In genomic region chr4:139598356-139598755, GRCm38 (mm10) we compare ENCODE assay signal across 9 mouse cellular contexts. TPM values are rescaled to one million over a fixed set of nuclear protein-coding genes. Genes with fewer than 3 reads are reported as not detected.
DNase-seq lines count a peak whose midpoint lies in the region; ATAC-seq and TF ChIP-seq lines count a peak whose summit lies in the region.
"Had no signal": no experiment of that assay in that cellular context is flagged by ENCODE, and none has a peak within 500 bp of the region (broad histone marks: within the 10 kb centered on the region; RNA-seq: fewer than 3 reads in every experiment).

No protein-coding gene starts in this region.

- TF ChIP-seq CTCF in ES-Bruce4 (IDR thresholded peaks at IDR 0.05; ENCODE audit: low read depth, low read length), result no peak
- TF ChIP-seq CTCF in heart, postnatal 0 days (IDR thresholded peaks at IDR 0.05; ENCODE audit: low read depth), result no peak
- no peak for TF ChIP-seq CTCF in liver, postnatal 0 days (IDR thresholded peaks at IDR 0.05; ENCODE audit: low read depth)

- H3K4me1 ChIP-seq in heart, embryonic 14.5 days (ENCODE audit: control insufficient read depth in 2 of 2, insufficient read depth in 2 of 2, low read length in 2 of 2), result peaks cover 68 to 75% of the 10 kb centered on the region in 2 experiments
- peaks cover 25% of the 10 kb centered on the region for H3K4me1 ChIP-seq in ES-Bruce4 (ENCODE audit: control insufficient read depth, insufficient read depth, low read length)
- H3K4me1 ChIP-seq in heart, postnatal 0 days (ENCODE audit: control insufficient read depth, insufficient read depth), result peaks cover 53% of the 10 kb centered on the region
- peaks cover 40% of the 10 kb centered on the region for H3K4me1 ChIP-seq in liver, postnatal 0 days (ENCODE audit: insufficient read depth)

- WGBS in heart, embryonic 14.5 days, result 11% methylated on average over 13 of the region's 13 CpGs
- WGBS in heart, postnatal 0 days, result 11% methylated on average over 13 of the region's 13 CpGs
- WGBS in liver, postnatal 0 days (ENCODE audit: insufficient replicate concordance), result 26% methylated on average over 13 of the region's 13 CpGs

- H3K27me3 ChIP-seq in heart, embryonic 14.5 days (ENCODE audit: control insufficient read depth, insufficient read depth, low read length), result no peaks in the 10 kb centered on the region
- H3K27me3 ChIP-seq in ES-Bruce4 (ENCODE audit: control insufficient read depth, insufficient read depth, low read length, poor library complexity, severe bottlenecking), result no peaks in the 10 kb centered on the region
- no peaks in the 10 kb centered on the region for H3K27me3 ChIP-seq in heart, postnatal 0 days (ENCODE audit: control insufficient read depth, insufficient read depth, low read length)
- no peaks in the 10 kb centered on the region for H3K27me3 ChIP-seq in liver, postnatal 0 days (ENCODE audit: insufficient read depth, low read length)

- H3K9me3 ChIP-seq in heart, embryonic 14.5 days (ENCODE audit: control insufficient read depth, low read length), result no peaks in the 10 kb centered on the region
- H3K9me3 ChIP-seq in ES-Bruce4 (replicated peaks; ENCODE audit: control insufficient read depth, insufficient read depth, low read length, poor library complexity, severe bottlenecking), result no peaks in the 10 kb centered on the region
- no peaks in the 10 kb centered on the region for H3K9me3 ChIP-seq in heart, postnatal 0 days (replicated peaks; ENCODE audit: control insufficient read depth, low read length)
- H3K9me3 ChIP-seq in liver, postnatal 0 days (ENCODE audit: low read length), result no peaks in the 10 kb centered on the region

- H3K4me2 ChIP-seq in heart, embryonic 14.5 days (ENCODE audit: low read length), result peak overlapping the region; percentile 52
- peak overlapping the region; percentile 64 for H3K4me2 ChIP-seq in heart, postnatal 0 days (ENCODE audit: low read depth, low read length)
- peak overlapping the region; percentile 59 for H3K4me2 ChIP-seq in liver, postnatal 0 days (ENCODE audit: low read depth, low read length)

- no peaks in the 10 kb centered on the region for H3K36me3 ChIP-seq in heart, embryonic 14.5 days (ENCODE audit: control insufficient read depth, insufficient read depth, low read length)
- no peaks in the 10 kb centered on the region for H3K36me3 ChIP-seq in ES-Bruce4 (ENCODE audit: control insufficient read depth, insufficient read depth, low read length, poor library complexity, severe bottlenecking)
- H3K36me3 ChIP-seq in heart, postnatal 0 days (replicated peaks; ENCODE audit: control insufficient read depth, insufficient read depth, low read length), result no peaks in the 10 kb centered on the region
- H3K36me3 ChIP-seq in liver, postnatal 0 days (replicated peaks; ENCODE audit: insufficient read depth, low read length), result no peaks in the 10 kb centered on the region

- peak overlapping the region; percentile 22 to 23 for H3K4me3 ChIP-seq in heart, embryonic 14.5 days (ENCODE audit: control insufficient read depth in 1 of 2, insufficient read depth in 1 of 2, low read depth in 1 of 2, low read length in 2 of 2)
- H3K4me3 ChIP-seq in ES-Bruce4 (ENCODE audit: low read depth, low read length), result peak overlapping the region; percentile 42
- H3K4me3 ChIP-seq in heart, postnatal 0 days (ENCODE audit: low read depth, low read length), result peak overlapping the region; percentile 23
- no peak overlapping the region for H3K4me3 ChIP-seq in liver, postnatal 0 days (ENCODE audit: low read depth, low read length)

- no peak for TF ChIP-seq POLR2A in ES-Bruce4 (IDR thresholded peaks at IDR 0.05; ENCODE audit: insufficient read depth, low read length)

- H3K9ac ChIP-seq in heart, embryonic 14.5 days (ENCODE audit: low read length), result peak overlapping the region; percentile 18
- H3K9ac ChIP-seq in ES-Bruce4 (ENCODE audit: low read depth, poor library complexity, severe bottlenecking), result peak overlapping the region; percentile 50
- peak overlapping the region; percentile 32 for H3K9ac ChIP-seq in heart, postnatal 0 days (replicated peaks; ENCODE audit: low read depth, low read length)
- no peak overlapping the region; the same call in none of the 2 replicates for H3K9ac ChIP-seq in liver, postnatal 0 days (replicated peaks)

- no peak for TF ChIP-seq EP300 in ES-Bruce4 (IDR thresholded peaks at IDR 0.05; ENCODE audit: insufficient read depth, low read depth, low read length)
- TF ChIP-seq EP300 in heart, postnatal 0 days (IDR thresholded peaks at IDR 0.05; ENCODE audit: low read depth), result no peak
- TF ChIP-seq EP300 in liver, postnatal 0 days (IDR thresholded peaks at IDR 0.05; ENCODE audit: low read depth), result no peak

- no peak for DNase-seq in heart, postnatal 25 days (ENCODE audit: low spot score)
- no peak for DNase-seq in heart, postnatal 0 days (ENCODE audit: low spot score)
- no peak for DNase-seq in liver, postnatal 0 days
- DNase-seq in left cerebral cortex, adult 9 months (ENCODE audit: low spot score in 2 of 2), result no peak
- DNase-seq in left cerebral cortex, postnatal 4 days, result no peak
- DNase-seq in right cerebral cortex, postnatal 14 days, result no peak
- DNase-seq: cerebellum, adult 9-10 months had no signal

- ATAC-seq in heart, embryonic 14.5 days (ENCODE audit: insufficient number of reproducible peaks, insufficient read depth, low FRiP score, low read depth), result no peak
- no peak for ATAC-seq in heart, postnatal 0 days (ENCODE audit: insufficient read depth, low read depth)
- no peak for ATAC-seq in liver, postnatal 0 days

- H3K27ac ChIP-seq in heart, embryonic 14.5 days (replicated peaks in 1 of 2; ENCODE audit: control insufficient read depth in 1 of 2, insufficient read depth in 1 of 2, low read depth in 2 of 2, low read length in 2 of 2), result peak overlapping the region; percentile 79 to 94
- H3K27ac ChIP-seq in ES-Bruce4 (ENCODE audit: insufficient read depth, low read length), result peak overlapping the region; percentile 88
- peak overlapping the region; percentile 87 for H3K27ac ChIP-seq in heart, postnatal 0 days (ENCODE audit: low read depth)
- peak overlapping the region; percentile 85 for H3K27ac ChIP-seq in liver, postnatal 0 days (ENCODE audit: low read depth)

- intact Hi-C loops in heart, postnatal 25 days (cut with DNase I), result loop anchor here (2.0 kb wide), 1 partner anchor 18 kb away; no protein-coding TSS in a partner anchor
- intact Hi-C loops in left cerebral cortex, postnatal 4 days (cut with DNase I), result no loop called here

RNA-seq across cellular contexts. Expression of gene Gm21969, which starts 4.6 kb away (rescaled TPM):
- polyA plus RNA-seq in heart, embryonic 14.5 days (2014; fragmentation: Nextera tagmentation; extraction: Ambion mirVana), result not detected in 2 replicates
- total RNA-seq in heart, postnatal 25 days (2021), result not detected
- polyA plus RNA-seq in ES-Bruce4 (2011; ENCODE audit: insufficient read depth, insufficient read length, low read depth, missing spikeins), result 0.21 TPM in 1 of 2 replicates, not detected in the other
- not detected in 2 replicates for total RNA-seq in heart, postnatal 0 days (2014; rRNA removed; ENCODE audit: low replicate concordance)
- not detected in 2 replicates for polyA plus RNA-seq in heart, postnatal 0 days (2015; fragmentation: Nextera tagmentation; extraction: Ambion mirVana)
- polyA plus RNA-seq in liver, postnatal 0 days (2015; fragmentation: Nextera tagmentation; extraction: Ambion mirVana), result 0.04 TPM in 1 of 2 replicates, not detected in the other
- total RNA-seq in left cerebral cortex, postnatal 4 days (2021), result under 1 TPM in 1 of 2 experiments, not detected in 1; 0.12 TPM

RNA-seq across cellular contexts. Expression of gene Aldh4a1, which starts 24.3 kb away (rescaled TPM):
- polyA plus RNA-seq in heart, embryonic 14.5 days (2014; fragmentation: Nextera tagmentation; extraction: Ambion mirVana), result 13.0 and 13.4 TPM in 2 replicates
- total RNA-seq in heart, postnatal 25 days (2021), result 10 to 100 TPM; 64.1 to 68.5 TPM
- polyA plus RNA-seq in ES-Bruce4 (2011; ENCODE audit: insufficient read depth, insufficient read length, low read depth, missing spikeins), result 30.9 and 32.3 TPM in 2 replicates
- 47.7 and 53.7 TPM in 2 replicates for total RNA-seq in heart, postnatal 0 days (2014; rRNA removed; ENCODE audit: low replicate concordance)
- 21.7 and 24.9 TPM in 2 replicates for polyA plus RNA-seq in heart, postnatal 0 days (2015; fragmentation: Nextera tagmentation; extraction: Ambion mirVana)
- 81.2 and 86.3 TPM in 2 replicates for polyA plus RNA-seq in liver, postnatal 0 days (2015; fragmentation: Nextera tagmentation; extraction: Ambion mirVana)
- 10 to 100 TPM; 23.6 to 25.0 TPM for total RNA-seq in left cerebral cortex, postnatal 4 days (2021)

RNA-seq across cellular contexts. Expression of gene Tas1r2, which starts 55.0 kb away (rescaled TPM):
- not detected in 2 replicates for polyA plus RNA-seq in heart, embryonic 14.5 days (2014; fragmentation: Nextera tagmentation; extraction: Ambion mirVana)
- total RNA-seq in heart, postnatal 25 days (2021), result not detected
- not detected in 2 replicates for polyA plus RNA-seq in ES-Bruce4 (2011; ENCODE audit: insufficient read depth, insufficient read length, low read depth, missing spikeins)
- total RNA-seq in heart, postnatal 0 days (2014; rRNA removed; ENCODE audit: low replicate concordance), result not detected in 2 replicates
- polyA plus RNA-seq in heart, postnatal 0 days (2015; fragmentation: Nextera tagmentation; extraction: Ambion mirVana), result not detected in 2 replicates
- not detected in 2 replicates for polyA plus RNA-seq in liver, postnatal 0 days (2015; fragmentation: Nextera tagmentation; extraction: Ambion mirVana)
- total RNA-seq in left cerebral cortex, postnatal 4 days (2021), result not detected
